Mouse (Mus musculus) liver, adult (tissue): ENCODE results near the gene Casq1.

Experiments used
- GATA4 ChIP-seq: IDR thresholded peaks from 2 replicates; pipeline ENCODE4 v1.6.1; 2014; ENCODE audit warnings: mild to moderate bottlenecking, low read length; ENCODE audit not compliant: insufficient replicate concordance

Gene Casq1

GRCm38 (mm10) chr1:172198316-172198715 lies 21.4 kb downstream of the Casq1 start:
- TF ChIP-seq GATA4: no peak

DNA sequence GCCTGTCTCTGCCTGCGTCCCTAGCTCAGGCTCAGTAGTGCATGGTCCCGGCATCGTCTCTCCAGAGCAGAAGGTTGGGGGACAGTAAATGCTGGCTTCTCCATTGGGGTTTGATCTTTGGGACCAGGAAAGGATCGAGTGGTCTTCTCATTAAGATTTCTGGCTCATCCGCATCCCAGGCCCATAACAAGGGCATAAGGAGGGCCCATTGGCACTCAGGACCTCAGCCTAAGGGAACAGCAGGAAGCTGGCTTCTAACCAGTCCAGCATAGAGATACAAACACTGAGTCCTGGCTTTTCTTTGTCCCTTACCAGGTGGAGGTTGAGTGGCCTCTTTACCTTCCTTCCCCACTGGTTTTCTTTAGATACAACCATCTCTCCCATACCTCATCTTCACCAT lies 21.8 kb downstream of the Casq1 start:
- no peak for TF ChIP-seq GATA4

DNA sequence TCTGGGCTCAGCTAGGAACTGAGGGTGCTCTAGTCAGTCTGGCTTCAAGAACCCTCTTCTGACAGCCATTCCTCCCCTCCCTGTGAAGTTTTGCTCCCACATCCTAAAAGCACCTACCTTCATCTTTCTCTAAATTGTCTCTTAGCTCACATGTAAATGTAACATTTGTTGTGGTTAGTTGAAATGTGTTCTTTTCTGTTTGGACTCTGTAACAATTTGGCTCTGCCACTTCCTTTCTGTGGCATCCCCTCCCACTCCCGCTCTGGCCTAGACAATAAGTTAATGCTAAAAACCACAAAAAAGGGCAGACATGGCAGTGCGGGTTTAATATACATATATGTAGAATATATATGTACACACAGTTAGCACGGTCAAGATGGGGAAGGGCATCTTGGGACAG lies 22.5 kb downstream of the Casq1 start:
- TF ChIP-seq GATA4: no peak

- no peak for TF ChIP-seq GATA4
Measured at GRCm38 (mm10) chr1:172194435-172194834, 25.2 kb downstream of the Casq1 start.

DNA sequence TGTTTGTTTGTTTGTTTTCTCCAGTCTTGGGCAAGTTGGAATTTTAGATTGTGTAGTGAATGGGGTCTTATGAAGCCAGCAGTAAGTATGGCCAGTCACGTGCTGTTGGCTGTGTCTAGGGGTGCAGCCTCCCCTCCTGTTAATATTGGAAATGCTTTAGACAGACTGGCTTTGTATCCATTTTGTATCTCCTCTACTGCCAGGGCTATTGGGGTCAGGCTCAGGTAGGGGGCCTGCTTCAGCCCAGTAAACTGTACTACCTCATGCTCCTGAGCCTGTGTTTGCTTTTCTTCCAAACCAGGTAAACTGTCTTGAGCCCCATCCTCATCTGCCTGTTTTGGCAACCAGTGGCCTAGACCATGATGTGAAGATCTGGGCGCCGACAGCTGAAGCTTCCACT lies 27.5 kb downstream of the Casq1 start:
- no peak for TF ChIP-seq GATA4

DNA sequence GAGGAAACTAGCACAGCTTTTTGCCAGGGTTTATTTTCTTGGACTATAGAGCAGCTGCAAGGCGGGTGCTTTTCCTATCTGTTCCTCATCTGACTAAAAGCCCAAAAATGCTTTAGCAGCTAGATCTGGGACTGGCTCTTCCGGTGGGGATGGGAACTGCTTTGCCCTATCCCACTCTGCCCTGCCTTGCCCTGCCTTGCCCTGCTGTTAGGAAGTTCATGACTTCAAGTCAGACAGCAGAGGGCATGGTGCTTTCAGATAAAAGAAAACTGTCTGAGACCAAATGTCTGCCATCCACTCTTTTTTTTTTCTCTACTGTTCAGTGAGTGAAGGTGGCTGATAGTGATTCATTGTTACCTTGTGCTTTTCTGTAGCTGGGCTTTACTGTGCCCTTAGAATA lies 28.1 kb downstream of the Casq1 start:
- TF ChIP-seq GATA4: no peak

DNA sequence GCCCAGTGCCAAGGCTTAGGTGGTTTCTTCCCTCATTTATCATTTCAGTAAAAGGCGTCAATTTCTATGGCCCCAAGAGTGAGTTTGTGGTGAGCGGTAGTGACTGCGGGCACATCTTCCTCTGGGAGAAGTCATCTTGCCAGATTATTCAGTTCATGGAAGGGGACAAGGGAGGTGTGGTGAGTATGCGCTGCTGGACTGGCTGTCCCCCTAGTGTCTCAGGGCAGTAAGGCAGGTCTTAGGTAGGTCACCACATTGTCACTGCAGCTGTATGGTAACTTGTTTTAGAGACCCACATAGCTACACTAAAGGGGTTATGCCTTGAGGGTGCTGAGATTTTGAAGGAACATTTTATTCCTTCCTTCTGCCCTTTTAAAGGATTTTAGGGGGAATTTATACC lies 30.8 kb downstream of the Casq1 start:
- TF ChIP-seq GATA4: no peak

DNA sequence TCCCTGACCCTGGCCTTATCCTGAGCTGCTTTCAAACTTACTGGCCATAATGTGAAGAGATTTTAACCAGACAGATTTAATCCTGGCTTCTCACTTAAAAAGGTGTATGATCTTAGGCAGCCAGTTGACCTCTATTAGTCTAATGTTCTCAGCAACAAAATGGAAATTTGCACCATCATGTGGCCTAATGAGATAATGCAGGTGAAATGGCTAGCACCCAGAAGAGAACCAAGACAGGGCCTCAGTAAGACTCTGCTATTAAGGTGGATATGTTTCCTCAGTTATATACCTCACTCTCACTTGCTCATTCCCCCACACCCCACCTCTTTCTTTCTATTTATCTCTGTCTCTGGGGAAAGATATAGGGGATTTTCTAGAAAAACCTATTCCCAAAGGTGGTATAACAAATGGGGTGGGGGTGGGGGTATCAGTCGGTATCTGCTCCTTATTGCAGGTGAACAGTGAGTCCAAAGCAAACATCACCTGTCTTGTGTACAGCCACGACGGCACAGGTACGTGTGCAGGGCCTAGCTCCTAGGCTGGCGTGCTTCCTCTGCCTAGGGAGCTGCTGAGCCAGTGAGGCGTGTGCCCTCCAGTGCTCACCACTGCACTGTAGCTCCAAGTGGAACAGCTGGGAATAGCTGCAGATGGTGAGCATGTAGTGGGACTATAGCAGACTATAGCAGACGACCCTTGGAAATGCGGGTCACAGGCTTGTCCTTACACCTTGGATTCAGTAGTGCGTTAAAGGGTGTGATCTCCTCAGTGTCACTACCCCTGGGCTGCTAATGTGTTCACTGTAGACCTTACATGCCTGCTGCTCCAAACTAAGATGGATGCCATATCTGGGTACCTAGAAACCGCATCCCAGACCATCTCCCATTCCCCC lies 33.0 kb downstream of the Casq1 start:
- TF ChIP-seq GATA4: no peak

DNA sequence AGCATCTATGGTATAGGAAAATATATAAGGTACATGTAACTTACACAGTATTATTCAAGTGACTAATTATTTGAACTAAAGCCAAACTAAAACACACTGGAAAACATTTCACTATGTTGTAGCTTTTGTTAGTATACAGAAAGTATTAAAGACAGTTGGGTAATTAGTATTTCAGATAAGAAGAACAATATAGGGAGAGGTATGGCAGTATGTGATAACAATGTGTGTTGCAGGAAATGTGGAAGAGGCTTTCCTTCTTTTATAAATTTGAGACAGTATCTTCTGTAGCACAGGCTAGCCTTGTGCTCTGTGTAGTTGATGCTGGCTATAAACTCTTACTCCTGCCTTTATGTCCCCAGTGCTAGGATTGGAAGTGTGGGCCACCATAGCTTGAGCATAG lies 35.8 kb downstream of the Casq1 start:
- TF ChIP-seq GATA4: no peak

DNA sequence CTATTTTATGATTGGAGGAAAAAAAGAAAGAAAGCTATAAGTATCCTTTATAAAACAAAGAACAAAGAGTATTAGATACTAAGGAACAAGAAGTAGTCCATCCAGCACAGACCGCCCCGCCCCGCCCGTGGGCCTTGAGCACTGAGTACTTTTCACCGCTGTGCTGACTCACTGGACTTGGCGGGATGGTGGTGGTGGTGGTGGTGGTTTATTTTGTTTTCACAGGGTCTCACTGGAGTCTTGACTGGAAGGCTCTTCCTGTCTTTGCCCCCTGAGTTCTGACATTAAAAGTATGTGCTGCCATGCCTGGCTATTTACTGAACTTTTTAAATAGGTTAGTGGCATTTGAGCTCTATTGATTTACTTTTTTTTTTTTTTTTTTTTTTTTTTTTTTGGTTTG lies 36.6 kb downstream of the Casq1 start:
- TF ChIP-seq GATA4: no peak

DNA sequence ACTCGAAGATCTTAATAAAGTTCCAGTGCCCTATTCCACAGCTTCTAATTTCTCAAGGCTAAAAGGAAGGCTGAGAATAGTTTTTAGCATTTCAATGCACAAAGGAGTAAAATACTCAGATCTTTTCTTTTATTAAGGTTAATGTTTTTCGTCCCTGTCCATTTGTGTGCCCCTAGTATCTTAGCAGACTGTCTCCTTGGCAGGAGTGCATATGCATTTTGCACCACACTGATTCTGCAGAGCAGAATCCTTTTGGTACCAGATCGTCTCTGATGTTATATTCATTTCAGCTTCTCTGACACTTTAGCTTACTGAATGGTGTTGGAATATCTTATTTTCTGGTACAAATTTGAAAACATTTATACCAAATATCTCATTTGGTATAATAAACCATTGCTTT lies 37.9 kb downstream of the Casq1 start:
- TF ChIP-seq GATA4: no peak

GRCm38 (mm10) chr1:172180881-172181280 lies 38.8 kb downstream of the Casq1 start:
- no peak for TF ChIP-seq GATA4

GRCm38 (mm10) chr1:172179102-172179501 lies 40.6 kb downstream of the Casq1 start:
- no peak for TF ChIP-seq GATA4

- TF ChIP-seq GATA4: no peak
Measured at GRCm38 (mm10) chr1:172177791-172178190, 41.9 kb downstream of the Casq1 start.

DNA sequence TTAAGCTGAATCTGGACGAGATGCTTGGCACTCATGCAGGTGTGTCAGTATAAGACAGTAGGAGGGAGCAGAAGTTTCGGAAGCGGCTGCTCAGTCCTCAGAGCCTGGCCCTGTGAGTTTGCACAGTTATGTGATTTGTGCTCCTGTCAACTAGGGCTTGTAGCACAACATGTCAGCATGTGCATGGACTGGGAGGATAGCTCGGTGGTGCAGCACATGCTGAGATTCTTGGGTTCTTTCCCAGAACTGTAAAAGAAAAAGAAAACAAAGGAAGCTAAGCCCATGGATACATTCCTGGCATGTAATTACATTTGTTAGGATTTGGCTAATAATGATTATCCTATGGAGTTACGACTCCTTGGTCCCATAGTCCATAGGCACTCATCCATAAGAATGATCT lies 46.5 kb downstream of the Casq1 start:
- TF ChIP-seq GATA4: no peak

DNA sequence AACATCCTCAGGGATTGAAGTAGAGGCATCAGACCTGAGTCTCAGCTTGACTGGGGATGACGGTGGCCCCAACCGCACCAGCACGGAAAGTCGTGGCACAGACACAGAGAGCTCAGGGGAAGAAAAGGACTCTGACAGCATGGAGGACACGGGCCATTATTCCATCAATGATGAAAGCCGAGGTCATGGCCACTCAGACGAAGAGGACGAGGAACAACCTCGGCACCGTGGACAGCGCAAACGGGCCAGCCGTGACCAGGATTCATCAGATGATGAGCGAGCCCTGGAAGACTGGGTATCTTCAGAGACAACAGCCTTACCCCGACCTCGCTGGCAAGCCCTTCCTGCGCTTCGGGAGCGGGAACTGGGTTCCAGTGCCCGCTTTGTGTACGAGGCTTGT lies 47.3 kb downstream of the Casq1 start:
- TF ChIP-seq GATA4: no peak

- no peak for TF ChIP-seq GATA4
Measured at GRCm38 (mm10) chr1:172169809-172170208, 49.9 kb downstream of the Casq1 start.
